Mouse (Mus musculus) lung, postnatal 36 days (tissue): ENCODE results near the gene Trpc7.

Source experiments
- DNase-seq: peaks from one replicate; pipeline ENCODE4 v3.0.0; 2022; ENCODE audit warnings: mixed read lengths

The Trpc7 gene

DNA sequence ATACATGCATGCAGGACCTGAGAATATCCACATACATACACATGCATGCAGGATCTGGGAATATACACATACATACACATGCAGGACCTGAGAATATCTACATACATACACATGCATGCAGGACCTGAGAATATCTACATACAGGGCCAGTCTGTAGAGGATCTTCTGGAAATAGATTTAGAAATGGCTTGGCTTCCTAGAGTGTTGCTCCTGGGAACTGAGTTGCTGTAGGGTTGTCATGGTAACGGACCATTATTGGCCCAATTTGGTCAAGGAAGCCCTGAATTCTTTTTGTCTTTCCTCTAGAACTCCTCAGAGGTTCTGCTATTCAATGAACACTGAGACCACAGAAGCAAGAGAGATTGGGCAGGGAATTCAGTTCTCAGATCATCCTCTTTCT is 113.2 kb downstream of the Trpc7 start:
- DNase-seq, result no peak

DNA sequence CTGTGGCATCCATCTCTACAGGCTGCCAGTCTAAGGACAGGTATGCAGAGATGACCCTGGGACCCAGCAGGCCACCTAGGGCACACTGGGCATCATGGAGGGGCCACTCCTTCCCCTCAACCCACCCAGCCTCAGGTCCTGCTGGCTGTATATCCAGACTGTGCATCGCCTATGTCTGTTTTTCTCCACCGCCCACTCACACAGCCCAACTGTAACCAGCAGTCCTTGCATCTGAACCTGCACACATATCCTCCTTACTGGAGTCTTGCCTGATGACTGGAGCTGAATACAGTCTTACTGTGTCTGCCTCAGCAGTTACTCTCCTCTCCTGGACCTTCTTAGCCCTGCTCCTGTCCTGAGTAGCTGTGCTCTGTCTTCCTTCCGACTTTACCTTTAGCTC is 114.1 kb downstream of the Trpc7 start:
- DNase-seq, result no peak

DNA sequence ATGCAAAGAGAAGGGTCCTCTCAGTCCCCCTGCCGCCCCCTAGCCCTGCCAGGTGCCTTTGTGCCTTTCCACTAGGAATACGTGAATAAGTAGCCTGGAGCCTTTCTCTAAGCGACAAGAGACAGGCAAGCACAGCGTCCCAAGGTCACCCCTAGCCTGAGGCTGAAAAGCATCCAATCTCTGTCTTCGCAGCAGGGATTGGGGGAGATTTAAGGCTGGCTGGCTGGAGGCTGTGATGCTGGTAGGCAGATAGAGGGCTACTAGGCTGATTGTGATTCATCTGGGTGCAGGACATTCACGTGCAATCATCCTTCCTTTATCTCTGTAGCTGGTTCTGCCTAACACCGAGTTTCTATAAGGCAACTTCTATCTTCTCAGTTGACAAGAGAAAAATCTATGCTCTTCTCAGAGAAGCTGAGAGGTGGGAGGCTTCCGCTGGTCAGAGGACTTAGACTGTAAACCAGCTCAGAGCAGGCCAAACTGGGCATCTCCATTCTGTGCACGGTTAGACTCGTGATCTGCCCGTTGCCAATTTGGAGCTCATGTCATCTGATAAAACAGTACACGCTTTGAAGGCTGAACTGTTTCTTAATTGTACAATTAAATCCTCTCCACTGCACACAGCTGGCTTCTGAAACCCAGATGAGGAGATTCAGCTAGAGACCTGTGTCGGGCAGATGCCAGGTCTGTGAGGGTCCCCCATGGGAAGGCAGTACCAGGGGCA is 114.9 kb downstream of the Trpc7 start:
- no peak for DNase-seq

DNA sequence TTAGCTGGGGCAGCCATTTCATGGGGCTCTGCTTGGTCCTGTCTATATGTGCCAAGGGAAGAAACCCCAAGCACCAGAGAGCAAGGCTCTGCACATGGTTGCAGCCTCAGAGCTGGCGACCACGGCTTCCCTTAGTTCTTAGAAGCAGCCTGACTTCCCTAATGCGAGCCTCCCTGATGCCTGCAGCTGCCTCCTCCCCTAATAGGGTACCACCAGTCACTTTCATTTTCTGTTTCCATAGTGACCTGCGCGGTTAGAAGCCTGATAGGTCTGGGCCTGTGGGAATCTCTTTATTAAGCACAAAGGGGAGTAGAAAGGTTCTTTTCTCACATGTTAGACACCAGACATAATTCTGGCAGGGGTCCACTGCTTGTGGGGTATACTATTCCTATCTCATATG is 121.5 kb downstream of the Trpc7 start:
- DNase-seq, result no peak

DNA sequence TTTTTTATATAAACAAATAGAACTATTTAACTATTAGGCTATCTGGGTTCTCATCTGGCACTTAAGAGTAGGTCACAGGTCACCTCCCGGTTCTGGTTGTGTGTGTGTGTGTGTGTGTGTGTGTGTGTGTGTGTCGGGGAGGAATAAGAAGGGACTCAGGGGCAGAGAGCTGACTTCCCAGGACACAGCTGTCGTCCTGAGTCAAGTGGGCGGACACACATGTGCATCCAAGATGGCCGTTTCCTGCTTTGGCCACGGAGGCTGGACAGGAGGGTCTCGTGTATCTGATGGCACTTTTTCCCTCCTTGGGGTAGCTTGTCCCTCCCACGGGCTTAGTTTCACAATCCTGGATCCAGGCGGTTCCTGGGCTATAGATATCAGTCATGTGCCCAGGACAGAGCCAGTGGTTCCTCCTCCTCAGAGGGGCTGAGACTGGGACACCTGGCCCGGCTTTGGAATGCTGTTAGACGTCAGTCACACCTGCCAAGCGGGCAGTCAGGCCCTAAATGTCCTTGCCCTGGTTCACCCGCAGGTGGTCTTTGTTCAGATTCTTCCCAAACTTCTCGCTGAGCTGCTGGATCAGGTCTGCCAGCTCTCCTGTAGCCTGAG is 122.4 kb downstream of the Trpc7 start:
- no peak for DNase-seq

DNA sequence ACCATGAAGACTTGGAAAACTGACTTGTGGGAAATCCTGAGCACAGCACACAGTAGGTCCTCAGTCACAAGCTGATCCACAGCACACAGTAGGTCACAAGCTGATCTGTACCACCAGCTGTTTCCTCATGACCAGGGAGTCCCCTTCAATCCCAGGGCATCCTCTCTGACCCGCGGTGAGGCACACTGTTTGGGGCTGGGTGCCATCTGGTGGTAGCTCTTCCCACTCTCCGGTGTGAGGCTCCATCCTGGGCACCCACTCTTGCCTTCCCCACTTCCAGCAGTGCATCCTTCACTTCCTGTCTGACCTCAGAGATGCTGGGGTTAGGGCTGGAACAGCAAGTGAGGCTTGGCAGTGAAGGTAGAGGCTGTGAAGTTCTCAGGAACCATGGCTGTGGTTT is 123.2 kb downstream of the Trpc7 start:
- no peak for DNase-seq

DNA sequence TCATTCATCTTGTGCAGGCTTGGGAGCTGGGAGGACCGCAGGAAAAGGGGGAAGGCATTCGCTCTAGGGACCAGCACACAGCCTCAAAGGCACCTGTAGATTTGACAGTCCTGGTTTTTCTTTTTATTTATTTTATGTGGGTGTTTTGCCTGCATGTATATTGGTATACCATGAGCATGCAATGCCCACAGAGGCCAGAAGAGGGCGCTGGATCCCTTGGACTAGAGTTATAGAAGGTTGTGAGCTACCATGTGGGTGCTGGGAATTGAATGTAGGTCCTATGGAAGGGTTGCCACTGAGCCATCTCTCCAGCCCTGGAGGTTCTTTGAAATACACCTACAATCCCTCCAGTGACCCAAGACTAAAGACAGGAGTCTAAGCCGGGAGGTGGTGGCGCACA is 125.0 kb downstream of the Trpc7 start:
- no peak for DNase-seq

DNA sequence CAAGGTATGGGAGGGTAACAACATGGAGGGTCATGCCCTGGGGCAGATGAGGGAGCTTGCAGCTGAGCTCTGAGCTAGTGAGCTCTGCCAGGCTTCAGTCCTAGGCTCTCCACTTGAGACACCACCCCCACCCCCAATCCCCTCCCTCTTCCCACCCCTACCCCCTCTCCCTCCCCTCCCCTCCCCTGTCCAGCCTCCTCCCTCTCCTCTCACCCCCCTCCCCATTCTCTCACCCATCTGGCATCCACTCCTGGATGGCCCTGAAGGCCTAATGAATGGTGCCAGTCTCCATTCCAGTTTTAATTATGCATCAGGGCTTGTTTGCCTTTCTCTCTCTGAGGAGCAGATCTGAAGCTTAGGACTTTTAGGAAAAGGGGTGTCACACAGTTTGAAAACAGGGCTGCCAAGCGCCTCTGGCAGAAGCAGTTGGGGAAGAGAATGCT is 125.6 kb downstream of the Trpc7 start:
- no peak for DNase-seq

DNA sequence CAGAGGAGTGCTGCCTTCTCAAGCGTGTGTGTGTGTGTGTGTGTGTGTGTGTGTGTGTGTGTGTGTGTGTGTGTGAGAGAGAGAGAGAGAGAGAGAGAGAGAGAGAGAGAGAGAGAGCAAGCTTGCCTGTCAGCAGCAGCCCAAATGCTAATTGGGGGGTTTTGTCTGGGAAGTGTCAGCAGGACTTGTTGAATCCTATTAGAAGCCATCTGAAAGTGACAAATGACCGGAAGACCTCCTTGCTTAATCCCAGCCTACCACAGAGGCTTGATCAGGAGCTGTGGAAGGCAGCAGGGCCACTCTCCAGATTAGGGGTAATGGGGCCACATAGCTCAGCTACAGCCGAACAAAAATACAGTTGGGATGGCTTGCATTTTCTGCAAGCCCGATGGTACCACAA is 126.4 kb downstream of the Trpc7 start:
- no peak for DNase-seq

DNA sequence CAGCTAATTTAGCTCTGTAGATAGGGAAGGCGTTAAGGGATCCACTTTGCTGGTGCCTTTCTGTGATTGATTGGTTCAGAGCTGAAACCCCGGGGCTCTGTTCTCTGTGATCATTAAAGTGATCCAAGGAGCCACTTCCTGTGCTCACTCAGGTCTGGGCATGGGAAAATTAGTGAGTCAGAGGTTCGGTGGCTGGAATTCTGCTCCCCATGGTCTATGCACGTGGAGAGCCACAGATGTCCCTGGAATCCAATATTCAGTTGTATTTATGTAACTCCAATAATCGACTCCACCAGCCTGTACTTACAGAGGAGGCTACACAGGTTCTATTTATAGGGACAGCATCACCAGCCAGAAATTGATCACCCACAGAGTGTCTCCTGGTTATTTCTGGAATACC is 129.6 kb downstream of the Trpc7 start:
- DNase-seq, result no peak

DNA sequence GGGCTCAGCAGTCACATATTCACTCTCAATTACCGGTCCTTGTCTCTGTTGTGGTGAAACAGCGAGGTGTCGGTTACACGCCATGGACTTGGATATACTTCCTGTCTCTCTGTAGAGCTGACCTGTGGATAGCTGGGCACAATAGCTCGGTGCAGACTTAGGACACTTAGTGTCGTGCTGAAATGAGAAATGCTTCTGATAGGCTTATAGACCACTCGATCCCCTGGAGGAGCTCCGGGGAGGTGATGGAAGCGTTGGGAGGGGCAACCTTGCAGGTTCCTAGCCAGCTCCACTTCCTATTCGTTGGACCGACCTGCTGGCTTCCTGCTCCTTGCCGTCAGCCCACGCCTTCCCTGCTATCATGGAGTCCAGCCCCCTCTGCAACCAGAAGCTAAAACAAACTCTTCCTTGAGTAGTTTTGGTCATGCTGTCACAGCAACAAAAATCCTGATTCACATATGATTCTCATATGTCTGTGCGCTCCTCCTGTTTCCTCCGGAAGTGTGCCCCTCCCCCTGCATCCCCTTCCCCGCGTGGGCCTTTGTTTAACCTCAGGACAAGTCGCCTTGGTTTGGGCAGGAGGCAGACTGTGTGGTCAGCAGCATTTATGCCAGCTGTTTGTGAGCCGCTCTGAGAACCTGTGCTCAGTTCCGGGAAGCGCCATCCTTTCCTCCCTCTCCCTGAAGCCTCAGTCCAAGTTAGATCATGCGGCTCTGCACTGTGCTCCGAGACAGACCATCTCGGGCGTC is 130.3 kb downstream of the Trpc7 start:
- no peak for DNase-seq

DNA sequence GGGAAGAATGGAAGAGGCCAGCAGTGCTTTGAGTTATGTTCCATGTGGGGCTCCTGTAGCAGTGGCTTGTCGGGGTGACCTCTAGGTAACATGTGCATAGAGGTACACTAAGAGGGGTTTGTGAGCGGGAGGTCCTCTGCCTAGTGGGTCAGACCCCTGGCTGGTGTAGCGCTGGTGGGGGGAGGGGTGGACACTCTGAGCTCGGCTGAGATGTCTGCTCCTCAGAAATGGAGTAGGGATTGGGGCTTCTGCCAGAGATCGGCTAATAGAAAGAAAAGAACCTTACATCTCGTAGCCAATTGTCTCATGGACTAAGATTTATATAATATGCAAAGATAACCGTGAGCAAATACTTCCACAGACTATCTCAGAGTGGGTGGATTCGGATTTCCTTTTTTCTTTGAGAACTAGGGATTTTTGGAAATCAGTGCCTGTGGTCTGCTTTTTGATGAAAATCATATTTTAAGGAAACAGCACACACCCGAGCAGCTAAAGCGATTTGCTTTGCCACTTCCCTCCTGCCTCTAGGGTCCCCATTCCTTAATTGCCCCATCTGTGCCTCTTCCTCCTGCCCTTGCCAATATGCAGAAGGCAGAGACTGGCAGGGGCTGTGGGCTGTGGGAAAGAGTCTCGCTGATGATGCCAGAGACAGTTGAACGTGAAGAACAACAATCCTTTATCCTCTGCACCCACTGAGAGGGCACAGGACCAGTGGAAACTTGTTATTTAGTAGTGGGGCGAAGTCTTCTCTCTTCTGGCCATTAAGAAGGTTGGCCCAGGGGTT is 133.2 kb downstream of the Trpc7 start:
- no peak for DNase-seq

DNA sequence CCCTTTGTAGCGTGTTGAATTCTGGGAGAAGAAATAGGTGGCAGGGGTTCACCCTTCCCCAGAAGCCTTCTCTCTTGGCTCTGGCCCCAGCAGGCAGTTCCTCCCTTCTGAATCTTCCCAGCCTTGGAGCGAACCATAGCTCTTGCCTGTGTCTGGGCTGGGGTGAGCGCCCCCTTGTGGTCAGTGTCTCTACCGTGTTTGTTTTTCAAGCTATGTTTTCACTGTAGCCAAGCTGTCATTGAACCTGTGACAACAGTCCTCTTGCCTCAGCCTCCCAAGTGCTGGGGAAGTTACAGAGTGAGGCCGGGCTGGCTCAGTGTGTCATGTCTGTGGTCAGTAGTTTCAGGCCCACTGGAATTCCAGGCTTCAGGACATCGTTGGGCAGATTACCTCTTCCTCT is 137.3 kb downstream of the Trpc7 start:
- DNase-seq, result peak; percentile 89

DNA sequence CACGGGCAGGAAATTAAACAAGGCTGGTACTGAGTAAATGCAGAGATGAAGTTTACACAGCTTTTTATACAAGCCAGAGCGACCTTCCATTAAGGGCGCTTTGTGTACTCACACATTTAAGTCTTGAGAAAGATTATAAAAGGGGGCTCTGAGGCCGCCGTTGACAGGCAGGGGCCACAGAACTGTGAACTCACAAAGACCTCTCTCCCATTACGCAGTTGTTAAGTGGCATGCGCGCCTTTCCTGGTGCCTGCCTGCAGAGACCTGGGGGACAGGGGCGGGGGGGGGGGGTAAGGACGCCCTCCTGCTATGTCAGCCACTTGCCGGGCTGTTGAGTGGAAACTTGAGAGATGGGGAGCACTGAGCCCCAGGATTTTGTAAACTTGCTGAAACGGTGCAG is 138.6 kb downstream of the Trpc7 start:
- DNase-seq, result no peak

DNA sequence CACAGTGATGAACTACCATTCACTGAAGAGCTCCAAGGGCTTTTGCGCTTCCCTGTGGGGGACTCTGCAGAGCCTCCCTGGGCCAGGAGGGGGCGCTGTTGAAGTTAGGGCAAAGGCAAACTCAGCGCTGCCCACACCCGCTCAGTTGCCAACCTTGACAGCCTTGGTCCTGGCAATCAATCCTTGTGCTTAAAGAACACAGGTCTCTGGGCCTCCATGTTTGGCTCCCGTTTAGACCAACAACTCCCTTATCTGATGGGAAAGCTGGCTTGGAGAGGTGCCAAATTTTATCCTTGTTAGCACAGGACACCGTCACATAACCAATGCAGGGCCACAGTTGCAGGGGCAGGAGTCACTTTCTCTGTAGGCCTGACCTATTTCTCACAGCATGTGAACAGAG is 139.9 kb downstream of the Trpc7 start:
- peak; percentile 61 for DNase-seq

DNA sequence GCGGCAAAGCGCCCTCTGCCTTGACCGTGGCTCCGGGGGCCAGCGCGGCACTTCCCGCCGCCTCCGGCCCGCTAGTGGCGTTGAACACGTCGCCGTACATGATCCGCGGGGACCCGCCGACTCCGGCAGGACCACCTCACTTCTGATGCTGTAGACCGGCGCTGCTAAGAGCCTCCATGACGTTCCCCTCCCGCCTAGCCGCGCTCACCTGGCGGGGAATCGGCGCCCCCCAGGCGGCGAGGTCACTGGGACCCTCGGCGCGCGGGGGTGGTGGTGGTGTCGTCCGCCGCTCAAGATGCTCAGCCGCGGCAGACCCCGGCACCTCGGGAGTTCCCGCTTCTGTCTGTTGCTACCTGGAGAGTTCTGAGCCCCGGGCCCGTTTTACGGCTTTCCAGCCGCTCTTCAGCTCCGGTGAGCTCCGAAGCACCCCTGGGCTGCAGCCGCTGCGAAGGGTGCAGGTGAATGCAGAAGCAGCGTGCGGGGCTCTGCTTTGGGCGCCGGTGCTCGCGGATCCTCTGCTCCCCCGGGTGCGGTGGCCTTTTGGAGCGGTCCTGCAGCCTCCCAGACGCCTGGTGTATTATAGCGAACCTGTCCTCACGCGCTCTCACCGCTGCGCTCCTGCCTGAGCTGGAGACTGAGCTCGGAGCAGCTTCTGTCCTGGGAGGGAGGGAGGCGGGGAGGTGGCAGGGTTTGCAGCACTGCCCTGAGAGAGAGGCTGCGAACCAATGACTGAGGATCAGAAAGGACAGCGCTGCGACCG is 142.4 kb downstream of the Trpc7 start, which contains the start of gene Gm45623:
Gene Gm45623 (minus strand): TSS at position 636 of the 760 bp plus-strand sequence.
- DNase-seq, result no peak

DNA sequence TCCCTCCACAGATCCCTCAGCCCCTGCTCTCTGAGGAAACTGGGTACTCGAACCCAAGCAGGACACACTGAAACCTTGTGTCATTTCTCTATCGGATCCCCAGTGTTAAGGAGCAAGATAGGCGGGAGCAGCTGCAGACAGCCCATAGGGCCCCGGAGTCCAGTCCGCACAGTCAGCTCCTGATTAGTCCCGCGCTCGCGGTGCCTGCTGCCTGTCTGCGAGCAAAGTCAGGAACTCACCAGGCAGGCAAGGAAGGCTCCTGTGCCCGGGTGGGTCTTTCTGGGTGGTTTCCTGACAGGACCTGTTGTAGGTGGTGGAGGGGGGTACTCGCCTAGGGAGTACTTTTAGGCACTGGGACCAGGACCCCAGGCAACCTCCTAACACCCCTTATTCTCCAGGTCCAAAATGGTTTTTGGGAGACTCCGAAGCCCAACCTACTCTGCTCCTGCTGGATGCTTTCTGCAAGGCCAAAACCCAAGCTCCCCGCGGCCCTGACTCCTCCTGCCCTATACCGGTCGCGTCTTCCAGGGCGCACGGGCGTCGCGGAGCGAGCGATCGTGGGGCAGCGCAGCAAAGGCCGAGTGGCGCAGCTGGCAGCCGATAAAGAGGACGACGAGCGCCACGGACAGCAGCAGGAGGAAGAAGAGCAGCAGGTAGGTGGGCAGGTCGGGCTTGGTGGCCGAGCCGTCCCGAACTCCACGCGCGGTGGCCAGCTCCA is 143.2 kb downstream of the Trpc7 start:
- DNase-seq, result no peak

DNA sequence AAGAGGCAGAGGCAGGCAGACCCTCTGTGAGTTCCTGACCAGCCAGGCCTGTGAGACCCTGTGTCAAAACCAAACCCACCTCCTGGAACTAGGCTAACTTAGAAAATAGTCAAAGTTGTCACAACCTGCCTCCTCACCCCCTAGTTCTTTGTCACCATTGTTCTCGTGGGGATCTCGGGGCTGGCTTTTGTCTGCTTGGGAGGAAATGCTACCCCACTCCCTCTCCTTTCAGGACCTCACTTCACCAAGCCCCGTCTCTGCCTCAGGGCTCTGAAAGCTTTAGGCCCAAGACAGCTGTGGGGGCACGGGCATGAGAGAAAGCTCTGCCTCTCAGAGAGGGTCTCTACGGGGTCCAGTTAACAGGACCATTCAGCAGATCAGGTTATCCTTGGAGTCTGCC is 144.0 kb downstream of the Trpc7 start:
- DNase-seq, result no peak

DNA sequence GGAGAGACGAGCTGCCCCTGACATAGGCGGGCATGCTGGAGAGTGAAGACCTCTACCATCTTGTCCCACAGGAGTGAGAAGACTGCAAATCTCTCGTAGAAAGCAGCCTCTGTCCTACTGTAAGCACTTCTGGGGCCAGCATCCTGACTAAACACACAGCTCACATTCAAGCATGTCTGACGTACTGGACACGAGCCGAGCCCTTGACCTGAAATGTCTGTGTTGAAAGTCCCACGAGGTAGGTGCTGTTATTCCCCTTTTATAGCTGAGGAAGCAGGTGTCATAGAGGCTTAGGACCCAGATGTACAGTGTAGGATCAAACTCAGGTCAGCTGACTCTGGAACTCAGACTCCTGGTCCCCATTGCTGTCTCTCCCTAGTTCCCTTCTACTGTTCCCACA is 146.4 kb downstream of the Trpc7 start:
- peak; percentile 56 for DNase-seq

DNA sequence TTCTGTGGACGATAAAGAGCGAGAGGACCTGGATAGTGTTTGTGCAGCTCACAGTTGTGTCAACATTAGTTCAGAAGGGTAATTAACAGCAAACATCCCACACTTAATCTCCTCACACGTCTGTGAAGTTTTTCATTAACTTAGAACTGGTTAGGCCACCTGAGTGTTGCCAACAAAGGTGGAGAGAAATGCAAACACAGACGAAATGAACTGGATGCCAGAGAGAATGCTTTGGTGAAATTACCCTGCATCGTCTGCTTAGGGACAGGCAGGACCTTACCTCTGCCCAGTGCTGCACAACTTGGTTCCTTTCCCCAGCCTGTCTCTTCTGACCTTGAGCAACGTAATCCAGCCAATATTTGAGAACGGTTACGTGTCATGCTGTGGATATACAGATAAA is 148.2 kb downstream of the Trpc7 start:
- peak; percentile 70 for DNase-seq

DNA sequence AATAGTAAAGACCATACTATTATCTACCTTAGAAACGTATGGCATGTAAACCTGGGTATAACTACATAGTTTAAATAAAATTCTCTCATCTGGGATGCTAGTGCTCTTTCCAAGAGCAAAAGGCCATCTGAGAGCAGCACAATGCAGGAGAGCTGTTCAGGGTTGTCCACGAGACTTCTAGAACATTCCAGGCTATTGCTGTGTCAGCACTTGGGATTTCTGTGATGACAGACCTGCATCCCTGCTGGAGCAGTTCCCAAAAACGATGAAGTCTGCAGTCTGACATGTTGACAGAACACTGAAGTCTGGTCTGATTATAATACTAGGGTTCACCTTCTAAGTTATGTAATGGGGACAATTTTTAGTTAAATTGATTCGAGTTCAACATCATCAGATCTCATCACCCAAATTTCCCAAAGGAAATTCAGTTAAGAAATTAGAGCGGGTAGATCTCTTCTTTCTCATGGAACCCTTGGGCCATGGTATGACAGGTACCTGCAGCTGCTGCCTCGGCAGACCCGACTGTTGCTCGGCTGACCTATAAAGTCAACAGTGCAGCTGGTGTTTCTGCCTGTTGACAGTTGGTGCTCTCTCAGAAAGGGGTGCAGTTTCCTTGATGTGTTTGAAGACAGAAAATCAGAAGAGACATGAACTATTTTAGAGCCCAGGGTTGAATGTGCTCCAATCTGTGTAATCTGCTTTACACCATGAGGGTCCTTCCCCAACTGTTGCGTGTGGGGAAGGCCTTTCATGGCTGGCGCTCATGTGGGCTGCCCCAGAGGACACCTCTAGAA is 148.9 kb downstream of the Trpc7 start:
- peak; percentile 41 for DNase-seq
